Mouse (Mus musculus) layer of hippocampus, postnatal 10 days (tissue): ENCODE measurements around the gene Wdr66. TPM values are rescaled to one million over a fixed set of nuclear protein-coding genes. Genes with fewer than 3 reads are reported as not detected.
"Not testable (repeated sequence)": the region's sequence is repeated elsewhere in the genome, so short reads cannot be mapped to it uniquely, and the experiment has no call there.

ENCODE experiments used
- DNase-seq, 2 experiments: peaks; one replicate each; pipeline ENCODE4 v3.0.0; 2021; ENCODE audit warnings: low spot score in 2 of 2
- long read RNA-seq: library from polyadenylated mRNA; stranded (forward); transcript quantifications from one replicate; pipeline ENCODE4 v2.0.0, GENCODE M21; 2023
- total RNA-seq, 2 experiments: library from RNA; stranded (reverse); gene quantifications; 2 replicates each; pipeline ENCODE4 v1.2.3; 2021

The Wdr66 gene
- total RNA-seq: 1 to 10 TPM; 5.4 to 7.3 TPM
- long read RNA-seq, partial matches to known transcripts: 2 of 5 reads
- long read RNA-seq, other reads (novel, unspliced or antisense): 3 of 5 reads

DNA sequence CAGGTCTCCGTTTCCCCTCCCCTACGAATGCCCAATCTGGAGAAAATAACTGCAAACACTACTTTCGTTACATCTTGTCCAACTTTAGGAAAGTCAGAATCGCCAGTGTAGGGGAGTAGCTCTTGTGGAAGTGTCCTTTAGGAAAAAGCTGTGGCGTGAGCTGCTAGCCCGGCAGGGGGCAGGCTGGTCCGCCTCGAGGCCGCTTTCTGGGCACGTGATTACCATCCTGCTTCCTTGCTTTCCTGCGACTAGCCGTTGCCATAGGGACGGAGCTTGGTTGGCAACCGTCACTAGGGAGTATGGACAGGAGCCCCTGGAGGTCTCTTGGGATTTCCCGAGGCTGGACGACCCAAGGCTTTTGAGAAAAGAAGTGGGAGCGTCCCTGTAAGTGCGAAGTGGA, at the start of gene Wdr66:
Gene Wdr66 (plus strand): TSS at position 269 of the 400 bp plus-strand sequence.
- peak; percentile 96 for DNase-seq

DNA sequence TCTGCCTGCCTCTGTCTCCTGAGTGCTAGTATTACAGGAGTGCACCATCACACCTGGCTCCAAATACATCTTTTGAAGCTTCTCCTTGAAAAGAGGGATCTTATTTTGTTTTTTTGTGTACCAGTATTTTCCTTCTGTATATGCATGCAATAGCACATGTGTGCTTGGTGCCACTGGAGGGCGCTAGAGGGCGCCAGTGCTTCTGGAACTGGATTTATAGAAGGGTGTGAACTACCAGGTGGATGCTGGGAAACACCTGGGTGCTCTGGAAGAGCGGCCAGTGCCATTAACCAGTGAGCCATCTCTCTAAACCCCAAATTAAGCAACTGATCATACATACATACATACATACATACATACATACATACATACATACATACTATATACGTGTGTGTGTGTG, 49.1 kb upstream of the Wdr66 start:
- not testable (repeated sequence) for DNase-seq

DNA sequence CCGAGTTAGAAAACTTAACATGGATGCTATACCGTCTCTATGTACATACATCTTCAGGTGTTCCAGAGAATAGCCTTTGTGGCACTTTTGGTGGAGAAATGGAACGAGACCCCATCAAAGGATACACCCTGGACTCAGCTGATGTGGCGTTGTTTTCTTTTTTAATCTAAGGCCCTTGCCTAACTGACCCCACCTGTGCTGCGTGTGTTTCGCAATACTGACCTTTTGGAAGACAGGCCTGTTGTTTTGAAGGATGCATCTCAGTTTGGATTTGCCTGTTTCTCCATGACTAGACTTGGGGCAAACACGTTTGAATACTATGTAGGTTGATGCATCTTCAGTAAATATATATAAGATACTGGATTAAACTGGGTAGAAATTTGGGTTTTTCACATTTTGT, 48.3 kb upstream of the Wdr66 start:
- not testable (repeated sequence) for DNase-seq

DNA sequence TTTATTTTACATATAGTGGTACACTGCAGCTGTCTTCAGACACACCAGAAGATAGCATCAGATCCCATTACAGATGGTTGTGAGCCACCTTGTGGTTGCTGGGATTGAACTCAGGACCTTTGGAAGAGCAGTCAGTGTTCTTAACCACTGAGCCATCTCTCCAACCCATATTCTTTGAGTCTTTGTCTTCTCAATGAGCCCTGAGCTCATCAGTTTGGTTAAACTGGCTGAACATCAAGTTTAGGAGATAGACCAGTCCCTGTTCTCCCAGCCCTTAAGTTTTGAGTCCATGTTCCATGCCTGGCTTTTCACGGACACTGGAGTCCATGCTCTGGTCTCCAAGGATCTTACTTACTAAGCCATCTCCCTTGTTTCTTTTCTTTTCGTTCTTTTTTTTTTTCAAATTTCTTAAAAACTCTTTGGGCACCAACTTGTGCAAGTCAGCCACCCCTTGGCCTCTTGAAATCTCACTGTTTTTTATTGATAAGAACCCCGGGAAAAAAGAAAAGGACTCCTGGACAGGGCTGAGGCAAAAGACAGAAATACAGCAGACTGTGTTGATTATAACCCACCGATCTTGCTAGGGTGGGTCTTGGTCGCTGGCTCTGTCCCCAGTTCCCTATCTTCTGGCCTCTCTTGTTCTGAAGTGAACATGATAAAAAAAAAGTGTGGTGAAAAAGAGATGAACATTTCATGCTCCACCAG, 29.4 kb upstream of the Wdr66 start:
- DNase-seq: not testable (repeated sequence)

DNA sequence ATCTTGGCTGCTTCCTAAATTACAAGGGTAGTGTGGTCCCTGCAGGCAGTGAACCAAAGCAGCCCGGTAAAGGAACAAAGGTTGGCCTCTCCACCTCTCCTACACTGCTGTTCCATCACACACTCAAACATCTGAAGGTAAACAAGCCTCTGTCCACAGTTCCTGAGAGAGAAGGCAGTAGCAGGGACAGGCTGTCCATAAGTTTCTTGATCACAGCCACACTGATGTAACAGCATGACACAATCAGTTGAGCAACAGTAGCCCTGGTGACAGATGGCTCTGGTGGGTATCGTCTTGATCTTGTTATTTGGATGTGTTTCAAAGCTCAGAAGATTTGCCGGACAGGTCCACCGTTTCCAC, 28.9 kb upstream of the Wdr66 start:
- no peak for DNase-seq

DNA sequence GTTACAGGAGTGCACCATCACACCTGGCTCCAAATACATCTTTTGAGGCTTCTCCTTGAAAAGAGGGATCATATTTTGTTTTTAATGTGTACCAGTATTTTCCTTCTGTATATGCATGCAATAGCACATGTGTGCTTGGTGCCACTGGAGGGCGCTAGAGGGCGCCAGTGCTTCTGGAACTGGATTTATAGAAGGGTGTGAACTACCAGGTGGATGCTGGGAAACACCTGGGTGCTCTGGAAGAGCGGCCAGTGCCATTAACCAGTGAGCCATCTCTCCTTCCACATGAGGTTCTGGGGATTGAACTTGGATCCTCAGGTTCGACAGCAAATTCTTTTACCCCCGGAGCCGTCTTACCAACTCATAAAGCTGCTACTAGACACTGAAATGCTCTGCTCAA, 28.0 kb upstream of the Wdr66 start:
- not testable (repeated sequence) for DNase-seq

DNA sequence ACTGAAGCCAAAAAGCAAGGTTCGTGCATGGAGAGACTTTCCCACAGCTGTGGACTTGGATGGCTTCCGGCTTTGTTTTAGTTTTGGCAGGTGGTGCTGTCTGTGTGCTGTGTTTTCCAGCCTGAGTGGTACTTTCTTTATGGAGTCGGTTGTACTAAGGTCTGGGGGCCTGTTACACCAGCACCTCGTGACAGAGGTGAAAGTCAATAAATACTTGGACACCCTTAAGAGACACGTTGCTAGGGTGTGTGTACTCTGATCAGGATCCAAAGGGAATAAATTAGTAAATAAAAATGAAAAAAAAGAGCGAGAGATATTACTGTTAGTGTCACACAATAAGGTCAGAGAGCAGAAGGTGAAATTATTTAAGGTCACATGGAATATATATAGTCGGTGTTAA, 25.1 kb upstream of the Wdr66 start:
- no peak for DNase-seq

DNA sequence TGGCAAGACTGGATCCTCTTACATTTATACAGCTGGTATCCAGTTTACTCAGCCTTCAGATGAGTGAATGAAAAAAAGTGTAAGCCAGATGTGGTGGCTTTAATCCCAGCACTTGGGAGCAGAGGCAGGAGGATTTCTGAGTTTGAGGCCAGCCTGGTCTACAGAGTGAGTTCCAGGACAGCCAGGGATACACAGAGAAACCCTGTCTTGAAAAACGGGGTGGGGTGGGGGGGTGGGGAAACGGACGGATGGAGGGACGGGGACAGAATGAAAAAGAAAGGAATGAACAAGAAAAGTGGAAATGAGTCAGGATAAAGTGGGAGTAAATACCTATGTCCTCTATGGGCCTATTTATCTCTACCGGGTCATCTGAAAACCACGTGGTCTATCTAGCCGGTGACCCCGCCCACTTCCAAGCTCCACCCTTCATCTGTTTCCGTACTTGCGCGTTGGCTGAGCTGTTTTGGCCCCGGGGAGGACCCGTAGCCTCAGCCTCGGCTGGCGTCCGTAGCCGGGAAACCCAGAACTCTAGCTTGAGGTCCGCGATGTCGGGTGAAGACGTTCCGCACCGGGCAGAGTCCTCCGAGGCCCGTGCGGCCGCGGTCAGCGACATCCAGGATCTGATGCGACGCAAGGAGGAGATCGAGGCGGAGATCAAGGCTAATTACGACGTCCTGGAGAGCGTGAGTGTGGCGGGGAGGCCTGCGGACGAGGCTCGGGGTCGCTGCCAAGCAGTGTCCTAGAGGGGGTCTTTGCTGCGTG, 24.0 kb upstream of the Wdr66 start:
- peak; percentile 96 to 97 for DNase-seq

DNA sequence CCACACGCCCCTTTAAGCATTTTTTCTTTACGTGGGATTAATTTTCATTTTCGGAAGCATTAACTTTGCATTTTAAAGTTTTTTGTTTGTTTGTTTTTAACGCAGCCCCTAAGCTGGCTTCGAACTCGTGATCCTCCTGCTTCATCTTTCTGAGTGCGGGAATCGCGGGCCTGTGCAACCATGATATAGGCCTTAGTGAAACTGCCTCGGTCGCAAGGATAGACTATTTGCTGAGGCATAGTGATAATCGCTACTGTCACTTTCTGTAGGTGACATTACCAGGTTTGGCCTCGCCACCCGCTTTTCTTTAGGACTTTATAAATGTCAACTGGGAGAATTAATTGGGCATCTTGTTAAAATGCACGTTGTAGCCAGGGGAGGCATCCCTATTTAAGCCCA, 23.4 kb upstream of the Wdr66 start:
- DNase-seq: no peak

DNA sequence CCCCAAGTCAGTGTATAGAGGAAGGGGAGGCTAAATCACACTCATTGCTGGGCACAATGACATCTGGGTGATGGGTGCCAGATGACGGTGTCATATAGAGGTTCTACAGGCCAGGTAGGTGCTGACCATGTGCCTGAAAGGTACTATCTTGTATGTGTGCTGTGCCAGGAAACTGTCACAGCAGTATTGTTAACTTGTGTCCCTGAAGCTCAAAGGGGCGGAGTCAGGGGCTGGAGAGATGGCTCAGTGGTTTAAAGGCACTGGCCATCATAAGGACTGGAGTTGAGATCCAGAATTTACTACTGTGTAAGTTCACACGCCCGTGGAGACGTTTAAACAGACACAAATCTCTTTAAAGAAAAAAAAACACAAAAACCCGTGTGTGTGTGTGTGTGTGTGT, 22.6 kb upstream of the Wdr66 start:
- no peak for DNase-seq

DNA sequence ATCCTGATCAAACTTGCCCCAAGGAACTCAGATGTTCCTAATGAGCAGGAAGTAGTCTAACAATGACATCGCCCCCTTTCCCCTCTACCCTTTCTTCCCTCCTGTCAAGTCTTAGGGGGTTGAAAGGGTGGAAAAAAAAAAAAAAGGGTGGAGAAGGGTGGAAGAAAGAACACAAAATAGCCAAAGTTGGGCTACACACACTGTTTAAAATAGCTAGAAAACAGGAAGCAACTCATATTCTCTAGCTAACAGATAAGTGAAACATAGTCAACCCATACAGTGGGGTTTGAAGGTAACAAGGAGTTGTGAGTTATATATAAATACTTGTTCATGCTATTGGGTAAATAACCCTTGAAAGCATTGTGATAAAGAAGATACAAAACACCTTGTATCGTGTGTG, 19.7 kb upstream of the Wdr66 start:
- DNase-seq: no peak

DNA sequence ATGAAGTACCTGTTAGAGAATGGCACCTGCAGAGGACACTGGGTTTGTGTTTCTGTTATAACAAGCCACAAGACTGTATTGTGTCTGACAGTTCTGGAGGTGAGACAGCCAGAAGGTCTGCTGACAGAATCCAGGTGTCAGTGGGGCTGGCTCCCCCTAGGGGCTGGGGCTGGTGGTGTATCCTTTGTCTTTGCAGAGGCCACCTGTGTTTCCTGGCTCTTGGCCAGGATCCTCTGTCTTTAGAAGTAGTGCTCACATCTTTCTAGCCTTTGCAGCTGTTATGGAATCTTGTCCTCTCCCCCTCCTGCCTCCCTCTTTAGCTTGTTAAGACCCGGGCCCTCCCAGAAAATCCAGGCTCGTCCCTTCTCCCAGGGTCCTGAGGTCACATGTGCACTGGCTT, 16.2 kb upstream of the Wdr66 start:
- peak in 1 of 2 experiments; percentile 44 for DNase-seq

DNA sequence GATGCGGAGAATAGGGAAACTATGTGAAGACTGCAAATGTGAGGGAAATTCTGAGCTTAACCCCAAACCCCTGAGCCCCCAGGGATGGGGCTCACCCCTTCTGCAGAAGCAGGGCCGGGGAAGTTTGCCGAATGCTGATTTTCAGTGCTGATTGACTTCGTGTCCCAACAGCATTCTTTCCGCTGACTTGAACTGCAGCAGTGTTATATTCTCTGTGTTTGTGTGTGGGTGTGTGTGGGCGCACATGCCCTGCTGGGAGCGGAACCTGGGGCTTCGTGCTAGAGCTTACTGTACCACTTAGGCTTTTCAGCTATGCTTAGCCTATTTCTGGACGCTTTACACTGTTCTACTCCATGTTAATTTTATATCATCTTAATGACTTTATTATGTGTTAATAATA, 15.5 kb upstream of the Wdr66 start:
- DNase-seq: no peak

DNA sequence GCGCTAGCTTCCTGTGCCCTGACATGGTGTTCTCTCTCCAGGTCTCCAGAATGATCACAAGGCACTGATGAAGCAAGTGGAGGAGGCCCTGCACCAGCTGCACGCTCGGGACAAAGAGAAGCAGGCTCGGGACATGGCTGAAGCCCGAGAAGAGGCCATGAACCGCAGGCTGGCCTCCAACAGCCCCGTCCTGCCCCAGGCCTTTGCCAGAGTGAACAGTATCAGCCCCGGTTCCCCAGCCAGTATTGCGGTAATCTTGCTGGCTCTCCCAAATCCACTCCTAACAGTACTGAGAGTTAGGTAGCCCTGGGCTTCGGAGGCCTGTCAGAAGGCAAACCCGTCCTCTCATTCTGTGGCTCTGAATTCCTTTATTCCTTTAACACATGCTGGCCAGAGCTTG, 12.4 kb upstream of the Wdr66 start:
- no peak for DNase-seq

DNA sequence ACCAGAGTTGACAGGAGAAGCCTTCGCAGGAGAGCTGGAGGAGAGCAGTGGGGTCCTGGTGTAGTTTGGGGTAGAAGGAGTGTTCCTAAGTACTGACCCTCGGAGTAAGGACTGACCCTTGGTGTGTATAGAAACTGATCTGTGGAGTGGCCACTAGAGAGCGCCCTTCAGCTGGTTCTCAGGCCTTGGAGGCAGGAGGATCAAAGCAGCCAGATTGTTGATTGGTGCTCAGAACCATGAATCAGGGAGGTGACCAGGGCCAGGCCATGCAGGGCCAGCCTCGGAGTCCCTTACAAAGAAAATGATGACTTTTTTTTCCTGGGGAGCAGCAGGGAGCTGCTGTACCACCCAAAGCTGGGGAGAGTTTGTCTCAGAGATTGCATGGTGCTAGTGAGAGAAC, 6.4 kb upstream of the Wdr66 start:
- peak; percentile 53 to 59 for DNase-seq

DNA sequence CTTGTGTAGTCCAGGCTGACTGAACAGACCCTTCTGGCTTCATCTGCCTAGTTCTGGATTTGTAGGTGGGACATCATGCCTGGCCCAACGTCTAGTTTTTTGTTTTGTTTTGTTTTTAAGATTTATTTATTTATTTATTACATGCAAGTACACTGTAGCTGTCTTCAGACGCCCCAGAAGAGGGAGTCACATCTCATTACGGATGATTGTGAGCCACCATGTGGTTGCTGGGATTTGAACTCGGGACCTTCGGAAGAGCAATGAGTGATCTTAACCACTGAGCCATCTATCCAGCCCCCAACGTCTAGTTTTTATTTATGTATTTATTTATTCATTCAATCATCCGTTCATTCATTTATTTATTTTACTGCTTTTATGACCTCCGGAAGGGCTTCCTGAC, 512 bp upstream of the Wdr66 start:
- no peak for DNase-seq

DNA sequence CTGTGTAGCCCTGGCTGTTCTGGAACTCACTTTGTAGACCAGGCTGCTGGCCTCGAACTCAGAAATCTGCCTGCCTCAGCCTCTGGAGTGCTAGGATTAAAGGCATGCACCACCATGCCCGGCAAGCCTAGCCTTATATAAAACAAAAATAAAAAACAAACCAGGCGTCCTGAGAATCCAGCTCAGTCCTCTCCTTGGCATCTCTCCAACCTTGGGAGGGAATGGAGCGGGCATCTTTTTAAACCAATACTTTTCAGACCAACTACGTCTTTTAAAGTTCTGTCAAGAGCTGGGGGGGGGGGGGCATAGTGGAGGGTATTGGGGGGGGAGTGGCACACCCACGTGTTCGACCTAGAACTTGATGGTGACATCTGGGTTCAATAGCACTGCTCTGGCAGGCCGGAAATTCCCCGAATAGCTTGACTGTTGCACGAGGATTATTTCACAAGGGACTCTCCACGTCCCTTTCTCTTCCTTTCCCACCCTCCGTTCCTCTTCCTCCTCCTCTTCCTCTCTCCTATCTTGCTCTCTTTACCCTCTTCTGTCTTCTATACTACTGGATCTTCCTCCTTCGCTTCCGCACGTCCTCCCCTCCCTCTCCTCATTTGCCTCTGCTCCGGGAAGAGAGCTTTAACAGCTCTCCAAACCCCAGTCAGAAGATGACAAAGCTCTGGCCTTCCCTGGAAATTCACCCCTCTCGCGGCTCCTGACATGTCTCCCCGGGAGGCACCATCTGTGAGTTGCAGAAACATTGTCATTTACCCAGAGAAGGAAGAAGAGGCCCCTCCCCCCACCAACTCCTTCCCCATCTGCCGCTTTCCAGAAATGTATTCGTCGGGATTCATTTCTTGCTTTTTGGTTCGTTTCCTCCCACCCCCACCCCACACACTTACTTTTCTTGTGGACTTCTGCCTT, 5.2 kb downstream of the Wdr66 start:
- DNase-seq: peak; percentile 35 to 43

DNA sequence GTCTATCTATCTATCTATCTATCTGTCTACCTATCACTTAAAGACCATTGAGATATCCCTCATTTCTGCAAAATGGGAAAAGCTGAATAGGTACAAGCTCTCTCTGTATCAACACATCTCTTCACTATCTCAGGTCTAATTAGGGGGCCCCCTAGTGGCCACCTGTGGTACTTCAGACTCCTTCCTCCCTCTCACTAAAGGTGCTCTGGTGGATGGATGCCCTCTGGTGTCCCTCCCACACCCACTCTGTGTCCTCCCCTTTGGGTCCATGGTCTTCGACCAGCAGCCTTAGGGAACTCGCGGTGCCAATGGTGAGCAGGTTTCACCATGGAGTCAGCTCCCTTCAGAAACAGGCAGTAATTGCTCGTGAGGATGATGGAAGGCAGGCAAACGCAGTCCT, 7.1 kb downstream of the Wdr66 start:
- no peak for DNase-seq

DNA sequence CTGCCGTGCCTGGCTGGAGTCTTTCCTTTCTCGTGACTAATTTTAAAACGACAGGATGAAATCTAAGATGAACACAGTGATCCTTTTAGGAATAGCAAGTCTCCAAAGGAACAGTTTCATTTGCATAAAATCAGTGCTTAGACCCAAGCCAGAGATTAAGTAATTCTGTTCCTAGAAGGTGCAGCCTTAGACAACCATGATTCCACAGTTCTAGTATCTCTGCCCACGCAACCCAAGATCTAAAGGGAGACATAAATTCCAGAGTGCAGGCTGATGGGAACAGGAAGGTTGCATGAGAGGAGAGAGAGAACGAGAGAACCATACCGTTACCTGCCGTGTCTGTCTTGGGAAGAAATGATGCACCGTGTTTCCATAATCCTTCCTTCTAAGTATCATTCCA, 8.8 kb downstream of the Wdr66 start:
- no peak for DNase-seq

DNA sequence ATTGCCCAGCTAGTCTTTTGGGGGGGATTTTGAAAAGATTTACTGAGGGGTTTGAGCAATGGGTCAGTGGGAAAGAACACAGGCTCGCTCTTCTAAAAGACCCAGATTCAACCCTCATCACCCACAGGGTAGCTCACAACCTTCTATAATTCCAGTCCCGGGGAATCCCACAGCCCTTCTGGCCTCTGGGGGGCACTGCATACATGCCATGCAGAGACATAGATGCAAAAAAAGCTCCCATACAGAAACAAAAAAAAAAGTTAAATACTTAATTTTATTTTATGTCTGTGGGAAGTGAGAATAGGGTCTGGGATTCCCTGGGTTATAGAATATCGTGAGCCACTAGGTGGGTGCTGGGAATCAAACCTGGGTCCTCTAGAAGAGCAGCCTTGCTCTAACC, 15.0 kb downstream of the Wdr66 start:
- DNase-seq: no peak
